Mouse (Mus musculus) hematopoietic stem cell, adult 5-6 weeks (primary cell): Measurements from ENCODE around the gene Mrln. TPM values are rescaled to one million over a fixed set of nuclear protein-coding genes. Genes with fewer than 3 reads are reported as not detected.

Experiments
- ATAC-seq, 2 experiments: fragments of 125-278 bp in 1 of 2; replicated peaks in 1 of 2; 2 replicates each; pipeline ENCODE4 v1.8.0; 2016 to 2017; ENCODE audit warnings: inconsistent platforms in 2 of 2, mild to moderate bottlenecking in 2 of 2, moderate number of reproducible peaks in 2 of 2, low read depth in 1 of 2, moderate TSS enrichment in 1 of 2; ENCODE audit not compliant: low FRiP score in 2 of 2, poor library complexity in 2 of 2, severe bottlenecking in 2 of 2, insufficient read depth in 1 of 2, low TSS enrichment in 1 of 2
- total RNA-seq: library from RNA; stranded (forward); fragments of 172-1452, 232-1000 nt; gene quantifications from 2 replicates; pipeline ENCODE4 v1.2.3, GENCODE M21; 2017

The Mrln gene
- total RNA-seq, result not detected in 2 replicates

- no peak for ATAC-seq
Observed at GRCm38 (mm10) chr10:70204505-70205399, at the start of gene Mrln. TSS of gene Mrln (plus strand) at chr10:70204664.

DNA sequence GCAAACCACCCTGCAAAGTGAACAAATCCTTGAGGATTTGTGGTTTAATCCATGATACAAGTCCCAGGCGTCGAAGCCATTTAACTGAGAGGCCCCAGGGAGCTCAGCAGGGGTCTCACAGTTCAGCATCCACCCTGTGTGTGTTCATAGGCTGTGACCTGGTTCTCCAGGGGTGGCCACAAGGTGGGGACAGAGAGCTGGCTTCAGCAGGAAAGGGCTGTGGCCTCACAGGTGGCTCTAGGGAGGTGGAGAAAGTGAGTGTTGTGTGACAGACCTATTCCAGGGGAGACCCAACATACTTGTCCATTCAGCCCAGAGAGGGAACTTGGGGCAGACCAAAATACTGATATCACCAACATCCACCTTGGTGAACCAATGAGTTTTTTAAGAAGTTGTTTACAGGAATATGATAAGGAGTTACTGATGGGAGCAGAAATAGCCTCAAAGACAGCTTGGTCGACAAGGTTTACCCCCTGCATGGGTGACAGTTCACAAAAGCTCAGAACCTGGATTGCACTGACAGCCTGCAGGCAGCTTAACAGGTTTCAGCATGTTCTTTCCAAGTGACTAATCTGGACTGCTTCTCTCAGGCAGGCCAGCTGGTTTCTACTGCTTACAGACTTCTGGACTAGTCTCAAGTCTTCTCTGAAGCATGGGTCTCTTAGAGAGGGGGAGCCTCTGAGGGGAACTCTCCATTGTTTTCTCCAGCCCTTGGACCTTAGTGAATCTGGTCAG, 47.9 kb upstream of the Mrln start:
- ATAC-seq, result peak in 1 of 2 experiments; percentile 24; a peak in 1 of 4 replicates

- no peak for ATAC-seq
Observed at GRCm38 (mm10) chr10:70159651-70160320, 44.7 kb upstream of the Mrln start.

DNA sequence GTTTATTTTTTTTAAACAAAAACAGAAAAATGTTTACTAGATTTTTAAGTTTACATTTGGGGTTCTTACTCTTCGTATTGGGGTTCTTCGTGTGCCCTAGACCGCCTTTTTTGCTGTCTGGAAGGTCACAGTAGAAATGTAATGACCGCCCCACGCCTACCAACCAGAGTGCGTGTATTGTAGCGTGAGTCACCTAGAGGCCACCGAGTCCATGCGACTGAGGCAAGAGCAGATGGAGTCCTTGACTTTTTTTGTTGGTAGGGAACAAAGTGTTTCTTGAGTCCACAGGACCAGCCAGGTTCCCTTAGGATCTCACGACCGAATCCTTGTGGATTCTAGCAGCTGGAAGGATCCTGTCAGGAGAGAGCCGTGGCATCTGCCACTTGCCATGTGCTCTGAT, 43.7 kb upstream of the Mrln start:
- ATAC-seq, result no peak

DNA sequence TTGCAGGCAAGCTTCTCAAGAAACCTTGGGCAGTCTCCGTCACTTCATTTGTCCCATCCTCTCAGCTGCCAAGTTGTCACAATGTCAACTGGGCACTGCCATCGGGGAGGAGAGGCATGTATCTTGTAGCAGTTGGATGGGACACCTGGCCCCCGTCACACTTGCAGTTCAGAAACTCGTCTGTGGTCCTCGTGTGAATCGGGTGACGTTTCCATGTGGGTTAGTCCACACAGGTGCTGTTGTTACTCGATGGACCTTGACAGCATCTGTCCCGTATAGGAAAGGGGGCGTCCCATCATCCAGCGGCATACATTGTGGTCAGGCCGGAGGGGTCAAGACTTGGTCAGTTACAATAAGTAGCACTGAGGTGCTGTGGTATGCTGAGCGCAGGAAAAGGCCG, 43.0 kb upstream of the Mrln start:
- no peak for ATAC-seq

DNA sequence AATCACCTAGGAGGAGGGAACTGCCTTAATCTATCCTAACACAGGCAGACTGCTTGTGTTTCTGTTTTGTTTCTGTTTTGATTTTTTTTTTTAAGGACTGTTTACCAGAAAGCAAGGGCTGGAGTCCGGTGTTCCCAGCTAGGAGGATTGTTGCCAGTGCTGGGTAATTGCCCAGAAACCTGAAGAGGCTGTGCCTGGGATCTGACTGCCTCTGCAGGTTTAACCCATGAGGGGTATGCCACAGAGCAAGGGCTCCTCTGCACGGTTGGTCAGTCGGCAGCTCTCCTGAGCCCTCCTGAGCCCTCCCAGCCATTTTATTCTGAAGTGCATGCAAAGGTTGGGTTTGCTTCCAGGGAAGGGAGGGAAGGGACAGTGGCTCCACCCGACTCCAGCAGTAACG, 40.8 kb upstream of the Mrln start:
- ATAC-seq, result no peak

- no peak for ATAC-seq
Observed at GRCm38 (mm10) chr10:70165877-70166276, 38.6 kb upstream of the Mrln start.

GRCm38 (mm10) chr10:70166427-70166826, 38.0 kb upstream of the Mrln start:
- no peak for ATAC-seq

DNA sequence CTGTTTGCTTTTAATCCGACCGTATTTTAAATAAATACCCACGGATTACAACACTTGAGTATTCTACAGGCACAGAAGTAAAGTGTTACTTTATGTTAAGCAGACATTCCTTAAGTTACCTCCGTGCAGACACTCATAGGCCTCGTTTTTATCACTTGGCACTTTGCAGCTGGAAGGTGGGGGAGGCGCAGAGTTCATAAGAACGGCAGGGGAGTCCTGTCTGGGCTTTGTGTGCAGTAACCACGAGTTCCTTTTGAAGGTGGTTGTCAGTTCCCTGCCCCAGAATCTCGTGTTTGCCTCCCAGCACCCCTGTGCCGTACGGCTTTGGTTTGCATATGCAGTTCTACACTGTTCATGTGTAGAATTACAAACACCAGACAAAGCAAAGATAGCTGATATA, 36.8 kb upstream of the Mrln start:
- ATAC-seq, result no peak

DNA sequence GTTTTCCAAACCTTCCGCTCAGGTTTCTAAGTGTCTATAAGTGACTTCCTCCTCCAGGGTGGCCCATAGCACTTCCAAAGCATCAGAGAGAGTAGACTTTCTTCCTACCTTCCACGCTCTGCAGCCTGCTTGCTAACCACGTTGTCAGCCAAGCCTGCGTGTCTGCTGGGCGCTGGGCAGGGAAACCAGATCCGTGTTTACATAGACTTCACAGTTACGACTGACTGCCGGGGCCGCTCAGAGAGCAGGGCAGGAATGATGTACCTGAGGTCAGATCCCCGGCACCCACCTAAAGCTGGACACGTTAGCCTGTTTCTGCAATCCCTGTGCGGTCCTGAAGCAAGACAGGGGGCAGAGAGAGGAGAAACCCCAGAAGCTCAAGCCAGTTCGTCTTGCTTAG, 36.1 kb upstream of the Mrln start:
- no peak for ATAC-seq

DNA sequence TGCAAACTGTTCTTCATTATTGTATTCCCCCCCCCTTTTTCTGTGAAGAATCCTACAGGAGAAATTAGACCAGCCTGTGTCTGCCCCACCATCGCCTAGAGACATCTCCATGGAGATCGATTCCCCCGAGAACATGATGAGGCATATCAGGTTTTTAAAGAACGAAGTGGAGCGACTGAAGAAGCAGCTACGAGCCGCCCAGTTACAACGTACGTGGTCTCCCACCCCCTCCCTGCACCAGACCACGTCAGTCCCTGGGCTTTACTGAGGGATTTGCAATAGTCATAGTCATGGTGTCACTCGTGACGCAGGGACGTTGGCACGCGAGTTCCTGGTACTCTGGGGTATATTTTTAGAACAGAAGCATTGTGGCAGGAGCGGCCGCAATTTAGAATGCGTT, 35.4 kb upstream of the Mrln start:
- no peak for ATAC-seq

DNA sequence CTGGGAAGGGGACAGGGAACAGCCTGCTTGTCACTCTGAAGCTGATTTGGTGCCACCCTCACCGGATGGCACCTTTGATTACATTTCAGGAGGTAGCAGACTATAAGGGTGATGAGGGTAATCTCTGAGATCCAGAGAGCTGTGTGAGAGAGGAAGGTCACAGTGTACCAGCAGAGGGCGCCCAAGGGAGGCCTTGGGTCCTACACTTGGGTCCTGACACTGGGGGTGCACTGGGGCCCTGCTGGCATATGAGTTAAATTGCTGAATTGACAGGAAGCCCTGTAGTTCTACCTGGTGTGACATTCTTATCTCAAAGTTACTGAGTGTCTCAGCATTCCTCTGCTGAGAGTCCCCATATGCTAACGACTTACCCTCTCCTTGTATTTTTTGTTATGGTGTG, 31.1 kb upstream of the Mrln start:
- ATAC-seq, result peak; percentile 86 to 87

DNA sequence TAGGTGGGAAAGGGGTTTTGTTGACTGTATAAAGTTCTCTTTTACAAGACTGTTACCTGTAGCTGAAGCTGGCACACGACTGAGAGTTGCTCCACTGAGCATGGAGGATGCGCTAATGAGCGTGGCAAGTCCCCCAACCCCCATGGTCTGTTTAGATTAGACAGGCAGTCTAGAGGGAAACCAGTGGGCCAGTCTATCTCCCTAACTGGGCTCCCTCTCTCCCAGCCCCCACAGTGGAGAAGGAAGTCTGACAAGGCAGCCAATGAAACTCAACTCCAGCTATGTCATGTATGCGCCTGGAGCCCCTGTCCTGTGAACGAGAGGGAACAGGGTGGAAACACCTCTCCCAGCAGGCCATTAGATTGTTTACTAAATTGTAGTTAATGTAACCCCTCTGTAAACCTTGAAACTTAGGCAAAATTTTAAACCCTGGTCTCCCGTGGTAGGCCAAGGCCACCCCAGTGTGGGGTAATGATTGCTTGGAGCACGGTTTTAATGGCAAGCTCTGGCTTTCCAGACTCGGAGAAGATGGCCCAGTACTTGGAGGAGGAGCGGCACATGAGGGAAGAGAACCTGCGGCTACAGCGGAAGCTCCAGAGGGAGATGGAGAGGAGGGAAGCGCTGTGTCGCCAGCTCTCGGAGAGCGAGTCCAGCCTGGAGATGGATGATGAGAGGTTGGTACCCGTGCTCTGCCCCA, 29.8 kb upstream of the Mrln start:
- ATAC-seq, result no peak

- peak; percentile 47 to 76; a peak in 2 of 4 replicates for ATAC-seq
Observed at GRCm38 (mm10) chr10:70180727-70181126, 23.7 kb upstream of the Mrln start.

- no peak for ATAC-seq
Observed at GRCm38 (mm10) chr10:70181279-70181972, 23.0 kb upstream of the Mrln start.

GRCm38 (mm10) chr10:70183210-70184080, 21.0 kb upstream of the Mrln start:
- peak; percentile 51 to 54 for ATAC-seq
